Mouse (Mus musculus) liver, embryonic 16.5 days (tissue): Measurements from ENCODE around the gene AA986860. TPM values are rescaled to one million over a fixed set of nuclear protein-coding genes. Genes with fewer than 3 reads are reported as not detected.
A peak's percentile ranks its signal among the peaks of the same experiment; 100 is the strongest.

ENCODE experiments used
- ATAC-seq: fragments of 200-750 bp; cut with Nextera tagmentation; 2 replicates; pipeline ENCODE4 v1.8.0; 2017; ENCODE audit warnings: low read depth, mild to moderate bottlenecking, moderate number of reproducible peaks, moderate library complexity
- H3K27ac ChIP-seq: fragments of 300-500 bp; sonication (generic); 2 replicates; pipeline ENCODE4 v1.5.1; 2014; ENCODE audit warnings: mild to moderate bottlenecking, low read length
- H3K27me3 ChIP-seq: fragments of 300-500 bp; sonication (generic); 2 replicates; pipeline ENCODE4 v1.6.1; 2014; ENCODE audit warnings: low read depth, low read length, mixed read lengths; ENCODE audit not compliant: control insufficient read depth, insufficient read depth
- H3K36me3 ChIP-seq: fragments of 300-500 bp; sonication (generic); 2 replicates; pipeline ENCODE4 v1.6.1; 2014; ENCODE audit warnings: mild to moderate bottlenecking; ENCODE audit not compliant: control insufficient read depth, insufficient read depth
- H3K4me1 ChIP-seq: fragments of 300-500 bp; sonication (generic); 2 replicates; pipeline ENCODE4 v1.6.1; 2014; ENCODE audit warnings: low read depth, low read length, mixed read lengths; ENCODE audit not compliant: control insufficient read depth
- H3K4me2 ChIP-seq: fragments of 300-500 bp; sonication (generic); 2 replicates; pipeline ENCODE4 v1.6.1; 2014; ENCODE audit warnings: low read depth, low read length, mixed read lengths
- H3K4me3 ChIP-seq: fragments of 300-500 bp; sonication (generic); 2 replicates; pipeline ENCODE4 v1.5.1; 2014; ENCODE audit warnings: low read depth, mild to moderate bottlenecking, low read length
- H3K9ac ChIP-seq: fragments of 300-500 bp; sonication (generic); 2 replicates; pipeline ENCODE4 v1.6.1; 2014; ENCODE audit warnings: low read depth, low read length
- H3K9me3 ChIP-seq: fragments of 300-500 bp; sonication (generic); replicated peaks from 2 replicates; pipeline ENCODE4 v1.6.1; 2016; ENCODE audit warnings: low read length; ENCODE audit not compliant: control insufficient read depth
- WGBS: fragments of 180-500 bp; shearing (Covaris S2); extraction: QIAGEN DNeasy Blood & Tissue Kit; methylation state at CpG from one replicate; pipeline ENCODE4 v1.1.7; 2014; ENCODE audit not compliant: insufficient replicate concordance; 5-methylcytosine and 5-hydroxymethylcytosine counted together
- polyA plus RNA-seq: library from polyadenylated mRNA; unstranded; fragments of >200 nt; fragmentation: Nextera tagmentation; extraction: Ambion mirVana; gene quantifications from 2 replicates; pipeline ENCODE4 v1.2.1, GENCODE M21; 2015

AA986860 gene
- polyA plus RNA-seq, 1 experiment from 2014 or later, result 7.3 TPM

DNA sequence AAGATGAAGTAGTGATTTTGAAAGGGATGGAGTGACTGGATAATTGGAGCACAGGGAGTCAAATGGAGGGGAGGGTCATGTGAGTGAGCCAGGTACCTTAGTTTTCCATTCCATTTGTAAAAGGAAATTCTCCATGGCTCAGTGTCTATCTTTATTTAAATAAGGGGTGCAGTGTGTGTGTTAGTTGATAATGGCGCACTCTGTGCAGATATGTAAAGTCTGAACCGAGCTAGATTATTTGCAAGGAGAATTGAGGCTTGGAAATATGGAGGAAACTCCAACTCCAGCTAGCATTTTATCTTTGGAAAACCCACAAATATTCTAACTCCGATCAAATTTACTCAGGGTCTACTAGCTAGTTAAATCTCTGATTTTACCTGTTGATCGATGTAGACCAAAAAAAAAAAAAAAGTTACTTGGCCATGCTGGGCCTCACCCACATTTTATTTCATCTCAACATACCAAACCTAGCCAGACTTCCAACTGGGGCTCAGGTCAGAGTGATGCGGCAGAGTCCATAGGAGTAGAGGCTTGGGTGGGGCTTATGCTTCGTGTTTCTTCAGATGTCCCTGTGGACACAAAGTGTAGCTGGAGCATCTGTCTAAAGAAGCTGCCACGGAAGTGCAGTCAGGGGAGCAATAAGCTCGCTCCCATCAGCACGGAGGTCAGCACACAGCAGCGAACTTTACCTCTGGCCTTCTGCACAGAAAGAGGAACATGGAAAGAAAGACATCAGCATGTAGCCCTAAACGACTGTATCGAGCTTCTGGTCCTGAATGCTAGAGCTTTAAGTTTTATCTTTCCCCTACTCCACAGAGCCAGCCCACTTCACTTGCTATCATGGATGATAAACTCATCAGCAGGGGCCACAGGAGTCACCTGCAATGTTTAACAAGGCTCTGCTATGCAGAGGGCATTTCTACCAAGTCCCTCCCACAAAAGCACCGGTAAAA, 1.2 kb downstream of the AA986860 start:
- 0 out of 2 replicates have a peak, but pooled peaks have one; percentile 19 for ATAC-seq

DNA sequence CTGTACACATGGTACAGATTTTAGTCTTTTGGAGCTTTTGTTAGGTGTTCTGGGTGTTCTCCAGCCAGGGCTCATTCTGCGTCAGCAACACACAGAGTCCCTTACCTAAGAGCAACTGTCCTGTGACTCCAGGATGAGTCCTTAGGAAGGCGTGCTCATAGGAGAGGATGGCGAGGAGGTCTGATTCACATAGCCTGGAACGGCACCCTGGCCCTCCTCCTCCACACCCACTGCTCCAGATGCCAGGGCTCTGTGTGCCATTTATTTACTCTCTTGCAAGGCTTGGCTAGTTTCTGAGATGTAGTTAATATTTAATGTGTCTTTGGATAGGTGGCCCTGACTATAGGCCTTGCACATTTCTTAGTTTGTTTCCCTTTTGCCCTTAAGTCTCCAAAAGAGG, 1.9 kb downstream of the AA986860 start:
- WGBS, result 60% methylated on average over 4 of the region's 4 CpGs
- no peak for ATAC-seq
- H3K27ac ChIP-seq, result peak overlapping the region; percentile 64
- no peaks in the 10 kb centered on the region for H3K9me3 ChIP-seq
- H3K36me3 ChIP-seq, result no peaks in the 10 kb centered on the region
- H3K9ac ChIP-seq, result peak overlapping the region; percentile 63
- H3K4me1 ChIP-seq, result peaks cover 60% of the 10 kb centered on the region
- peak overlapping the region; percentile 68 for H3K4me2 ChIP-seq
- peak overlapping the region; percentile 65 for H3K4me3 ChIP-seq
- H3K27me3 ChIP-seq, result no peaks in the 10 kb centered on the region

More for the DNA sequence above, 1.2 kb downstream of the AA986860 start:
- no peaks in the 10 kb centered on the region for H3K36me3 ChIP-seq
- H3K27me3 ChIP-seq, result no peaks in the 10 kb centered on the region
- peak overlapping the region; percentile 63 for H3K9ac ChIP-seq
- H3K9me3 ChIP-seq, result no peaks in the 10 kb centered on the region
- peak overlapping the region; percentile 65 for H3K4me3 ChIP-seq
- peak overlapping the region; percentile 68 for H3K4me2 ChIP-seq
- H3K27ac ChIP-seq, result peak overlapping the region; percentile 64
- 38% methylated on average over 13 of the region's 13 CpGs for WGBS
- peaks cover 53% of the 10 kb centered on the region for H3K4me1 ChIP-seq

GRCm38 (mm10) chr1:130734452-130734851, 2.7 kb downstream of the AA986860 start:
- H3K27me3 ChIP-seq, result no peaks in the 10 kb centered on the region
- H3K27ac ChIP-seq, result no peak overlapping the region
- no peak overlapping the region for H3K9ac ChIP-seq
- H3K4me1 ChIP-seq, result peaks cover 67% of the 10 kb centered on the region
- ATAC-seq, result no peak
- 74% methylated on average over 5 of the region's 5 CpGs for WGBS
- peak overlapping the region; percentile 65 for H3K4me3 ChIP-seq
- no peaks in the 10 kb centered on the region for H3K9me3 ChIP-seq
- H3K4me2 ChIP-seq, result peak overlapping the region; percentile 68
- H3K36me3 ChIP-seq, result no peaks in the 10 kb centered on the region

DNA sequence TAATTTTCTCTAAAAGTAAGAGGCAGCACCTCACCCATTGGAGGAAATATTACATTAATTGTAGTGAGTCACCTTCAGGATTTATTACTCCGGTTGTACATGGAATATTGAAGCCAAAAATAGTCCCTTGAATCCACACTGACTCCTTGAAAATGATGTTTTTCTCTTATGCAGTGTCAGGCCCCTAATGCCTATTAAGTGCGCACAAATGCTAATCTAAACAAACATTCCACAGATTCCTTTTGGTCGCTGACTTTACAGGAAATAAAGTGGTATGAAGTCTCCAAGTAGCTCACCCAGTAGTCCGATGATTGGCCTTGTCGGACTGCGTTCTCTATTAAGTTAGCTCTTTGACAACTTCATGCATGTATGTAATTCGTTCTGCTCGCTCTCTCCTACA, 3.1 kb downstream of the AA986860 start:
- no peak overlapping the region for H3K27ac ChIP-seq
- no peak overlapping the region for H3K4me3 ChIP-seq

GRCm38 (mm10) chr1:130737411-130737881, 5.7 kb downstream of the AA986860 start:
- Histone ChIP-seq H3K9ac (peak overlapping the region; percentile 33; the same call in 1 of the 2 replicates), H3K27ac (peak overlapping the region; percentile 41; the same call in 1 of the 2 replicates), H3K4me1 (peaks cover 77% of the 10 kb centered on the region), H3K27me3 (no peaks in the 10 kb centered on the region), H3K36me3 (no peaks in the 10 kb centered on the region; the same call in 1 of the 2 replicates), H3K4me3 (no peak overlapping the region), H3K9me3 (no peaks in the 10 kb centered on the region), H3K4me2 (peak overlapping the region; percentile 37; the same call in 1 of the 2 replicates)
- ATAC-seq, result no peak
- 45% methylated on average over 11 of the region's 11 CpGs for WGBS

More for the DNA sequence above, 3.1 kb downstream of the AA986860 start:
- H3K9me3 ChIP-seq, result no peaks in the 10 kb centered on the region
- H3K4me2 ChIP-seq, result peak overlapping the region; percentile 68; the same call in 1 of the 2 replicates
- H3K27me3 ChIP-seq, result no peaks in the 10 kb centered on the region
- no peaks in the 10 kb centered on the region for H3K36me3 ChIP-seq
- no peak for ATAC-seq
- WGBS, result 82% methylated on average over 8 of the region's 8 CpGs
- peaks cover 71% of the 10 kb centered on the region for H3K4me1 ChIP-seq
- no peak overlapping the region for H3K9ac ChIP-seq

- Histone ChIP-seq H3K4me3 (no peak overlapping the region), H3K4me2 (peak overlapping the region; percentile 37; the same call in 1 of the 2 replicates), H3K4me1 (peaks cover 82% of the 10 kb centered on the region), H3K27ac (peak overlapping the region; percentile 97), H3K27me3 (no peaks in the 10 kb centered on the region), H3K9ac (no peak overlapping the region), H3K36me3 (peaks cover under 1% of the 10 kb centered on the region; the same call in 1 of the 2 replicates), H3K9me3 (no peaks in the 10 kb centered on the region)
- WGBS, result 89% methylated on average over 7 of the region's 7 CpGs
- ATAC-seq, result no peak
Observed at GRCm38 (mm10) chr1:130737916-130738315, 6.1 kb downstream of the AA986860 start.

GRCm38 (mm10) chr1:130738551-130739106, 6.9 kb downstream of the AA986860 start:
- H3K9me3 ChIP-seq, result no peaks in the 10 kb centered on the region
- ATAC-seq, result no peak
- peak overlapping the region; percentile 97 for H3K27ac ChIP-seq
- no peak overlapping the region for H3K4me3 ChIP-seq
- H3K4me1 ChIP-seq, result peaks cover 82% of the 10 kb centered on the region
- 62% methylated on average over 3 of the region's 3 CpGs for WGBS
- H3K27me3 ChIP-seq, result no peaks in the 10 kb centered on the region
- peak overlapping the region; percentile 25 for H3K9ac ChIP-seq
- H3K4me2 ChIP-seq, result peak overlapping the region; percentile 67
- peaks cover 8% of the 10 kb centered on the region; the same call in 1 of the 2 replicates for H3K36me3 ChIP-seq

DNA sequence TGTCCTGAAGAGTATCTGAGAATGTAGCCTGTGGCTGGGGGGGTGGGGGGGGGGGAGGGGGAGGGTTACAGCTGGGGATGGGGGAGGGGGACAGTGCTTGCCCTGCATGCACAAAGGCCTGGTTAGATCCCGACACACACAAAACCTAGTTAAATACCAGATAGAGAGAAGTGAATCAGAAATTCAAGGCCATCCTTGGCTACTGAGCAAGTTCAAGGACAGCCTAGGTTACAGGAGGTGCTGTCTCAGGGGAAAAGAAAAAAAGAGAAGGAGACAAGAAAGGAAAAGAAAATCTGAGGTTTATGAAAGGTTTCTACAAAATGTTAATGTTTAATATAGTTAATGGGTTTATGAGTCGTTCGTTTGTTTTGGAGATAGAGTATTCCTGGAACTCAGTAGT, 7.9 kb downstream of the AA986860 start:
- peak overlapping the region; percentile 97 for H3K27ac ChIP-seq
- peak overlapping the region; percentile 67 for H3K4me2 ChIP-seq
- H3K9ac ChIP-seq, result peak overlapping the region; percentile 87
- peaks cover 8% of the 10 kb centered on the region; the same call in 1 of the 2 replicates for H3K36me3 ChIP-seq
- peak overlapping the region; percentile 67 for H3K4me3 ChIP-seq
- peaks cover 82% of the 10 kb centered on the region for H3K4me1 ChIP-seq
- 28% methylated on average over 3 of the region's 3 CpGs for WGBS
- H3K9me3 ChIP-seq, result no peaks in the 10 kb centered on the region
- H3K27me3 ChIP-seq, result no peaks in the 10 kb centered on the region
- ATAC-seq, result no peak
